Mouse (Mus musculus): ENCODE data around the gene Lrrc38.

DNA sequence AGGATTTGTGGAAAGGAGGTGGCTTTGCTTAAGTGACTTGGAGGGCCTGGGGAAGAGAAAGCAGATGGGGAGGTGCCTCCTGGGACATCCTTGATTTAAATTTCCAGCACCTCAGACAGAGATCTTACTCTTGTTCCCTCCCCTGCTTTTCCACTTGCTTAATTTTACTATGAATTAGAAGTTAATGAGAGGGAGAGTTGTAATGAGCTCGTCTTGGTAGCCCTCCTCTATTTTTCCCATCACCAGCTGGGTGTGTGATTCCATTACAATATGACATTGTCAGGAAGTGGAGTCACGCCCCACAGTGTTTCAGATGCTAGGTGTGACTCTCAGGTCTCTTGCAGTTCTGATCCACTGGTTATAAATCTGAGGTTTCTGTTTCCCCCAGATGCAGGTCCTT is 13.5 kb upstream of the Lrrc38 start:
- no peak for TF ChIP-seq CTCF (IDR thresholded peaks at IDR 0.05; ENCODE audit: low read depth)
- no peak for TF ChIP-seq EP300 (IDR thresholded peaks at IDR 0.05; ENCODE audit: low read depth)
